Mouse (Mus musculus): ENCODE measurements at regions not wholly inside any gene's neighbourhood (a gene's known extent, or its start where the extent isn't known, plus 50 kb on each side); places are given as distances from the start of the nearest gene placed in this dataset.
"Not testable (repeated sequence)": the region's sequence is repeated elsewhere in the genome, so short reads cannot be mapped to it uniquely, and the experiment has no call there.

DNA sequence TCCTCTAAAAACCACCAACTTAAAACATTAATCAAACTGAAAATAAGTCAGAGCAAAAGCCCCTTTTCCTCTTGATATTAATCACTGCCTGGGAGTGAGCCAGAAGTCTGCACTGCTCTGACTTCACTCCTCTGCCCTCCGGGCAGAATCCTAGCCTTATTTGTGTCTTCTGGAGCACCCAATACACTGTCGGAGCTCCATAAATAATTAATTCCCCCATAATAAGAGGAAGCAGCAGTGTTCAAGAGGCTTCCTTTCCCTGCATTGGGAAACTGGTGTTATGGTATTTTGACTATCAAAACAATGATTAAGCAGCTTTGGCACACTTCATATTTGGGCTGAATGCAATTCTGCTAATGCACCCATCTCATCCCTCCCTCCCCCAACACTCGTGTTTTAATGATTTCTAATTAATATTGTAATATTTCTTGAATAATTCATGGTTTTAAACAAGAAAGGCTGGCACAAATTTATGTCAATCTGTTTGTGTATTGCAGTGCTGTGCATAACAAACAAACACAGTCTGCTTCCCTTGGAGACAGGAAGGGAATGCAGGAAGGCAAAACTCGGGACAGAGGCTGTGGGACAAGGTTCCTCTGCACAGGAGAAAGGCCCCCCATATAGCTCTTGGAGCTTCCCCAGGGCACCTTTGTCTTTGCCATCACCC is 523.5 kb upstream of the Stxbp6 start:
- DNase-seq (ENCODE audit: low read depth, low spot score): no peak

- no peak for DNase-seq (ENCODE audit: low read depth, low spot score)
These were observed 520.2 kb upstream of the Stxbp6 start for GRCm38 (mm10) chr12:45594689-45595088.

- DNase-seq (ENCODE audit: low read depth, low spot score): peak; percentile 71
These were observed 515.7 kb upstream of the Stxbp6 start for GRCm38 (mm10) chr12:45590191-45590590.

- DNase-seq (ENCODE audit: low read depth, low spot score): no peak
These were observed 511.3 kb upstream of the Stxbp6 start for GRCm38 (mm10) chr12:45585763-45586162.

- no peak for DNase-seq (ENCODE audit: low read depth, low spot score)
These were observed 489.0 kb upstream of the Stxbp6 start for GRCm38 (mm10) chr12:45563325-45564030.

- no peak for DNase-seq (ENCODE audit: low read depth, low spot score)
These were observed 488.2 kb upstream of the Stxbp6 start for GRCm38 (mm10) chr12:45562637-45563220.

GRCm38 (mm10) chr12:45561889-45562288 is 487.4 kb upstream of the Stxbp6 start:
- DNase-seq (ENCODE audit: low read depth, low spot score): no peak

DNA sequence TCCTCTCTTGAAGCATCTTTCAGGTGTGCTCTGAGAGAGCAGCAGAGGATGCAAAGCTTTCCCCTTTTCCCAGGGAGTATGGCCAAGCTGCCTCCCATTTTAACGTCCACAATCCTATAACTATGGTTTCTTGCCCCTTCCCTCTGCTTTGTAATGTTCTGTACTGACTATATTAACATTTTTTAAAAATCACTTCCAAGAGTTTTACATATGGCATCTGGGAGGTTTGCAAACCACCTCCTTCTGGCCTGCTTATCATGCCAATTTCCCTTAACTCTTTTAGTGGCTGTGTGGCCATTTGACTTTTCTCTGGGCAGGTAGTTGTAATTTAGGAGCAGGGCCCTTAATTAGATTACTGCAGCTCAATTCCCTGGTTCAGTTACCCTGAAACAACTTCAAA is 486.9 kb upstream of the Stxbp6 start:
- no peak for DNase-seq (ENCODE audit: low read depth, low spot score)

GRCm38 (mm10) chr12:45549906-45550305 is 475.4 kb upstream of the Stxbp6 start:
- not testable (repeated sequence) for DNase-seq (ENCODE audit: low read depth, low spot score)

DNA sequence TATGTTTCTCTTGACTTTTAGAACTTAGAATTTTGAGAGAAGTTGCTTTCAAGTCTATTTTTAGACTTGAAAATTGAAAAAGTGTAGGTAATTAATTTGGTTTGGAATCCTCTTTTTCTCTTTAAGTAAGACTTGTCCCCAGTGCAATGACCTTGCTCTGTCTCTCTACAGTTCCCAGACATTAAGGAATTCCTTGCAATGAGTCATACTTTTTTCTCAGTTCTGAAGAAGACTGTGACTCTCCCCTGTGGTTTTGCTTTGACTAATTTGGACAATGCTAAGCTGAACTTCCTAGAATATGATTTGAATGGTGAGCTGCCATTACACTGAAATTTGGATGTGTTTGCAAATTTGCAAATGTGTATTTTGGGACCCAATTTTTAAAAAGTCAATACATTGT is 445.0 kb upstream of the Stxbp6 start:
- no peak for DNase-seq (ENCODE audit: low read depth, low spot score)

DNA sequence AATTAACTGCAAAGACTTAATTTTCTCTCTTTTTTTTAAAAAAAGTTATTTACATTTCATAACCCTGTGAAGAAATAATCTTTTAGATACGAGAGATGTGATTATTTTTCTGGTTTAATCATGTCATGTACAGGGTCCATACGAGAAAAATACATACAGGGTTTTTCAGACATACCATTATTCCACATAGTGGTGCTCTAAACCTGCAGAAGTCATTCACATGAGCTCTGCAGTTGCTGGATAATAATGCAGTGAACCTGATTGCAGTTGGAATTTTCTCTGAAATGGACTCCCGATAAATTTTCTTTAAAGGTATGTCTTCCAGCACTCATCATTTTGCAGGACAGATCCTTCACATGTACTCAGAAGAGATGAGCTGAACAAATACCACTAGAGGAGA is 439.9 kb upstream of the Stxbp6 start:
- no peak for DNase-seq (ENCODE audit: low read depth, low spot score)

GRCm38 (mm10) chr12:45507400-45507982 is 433.0 kb upstream of the Stxbp6 start:
- no peak for DNase-seq (ENCODE audit: low read depth, low spot score)

DNA sequence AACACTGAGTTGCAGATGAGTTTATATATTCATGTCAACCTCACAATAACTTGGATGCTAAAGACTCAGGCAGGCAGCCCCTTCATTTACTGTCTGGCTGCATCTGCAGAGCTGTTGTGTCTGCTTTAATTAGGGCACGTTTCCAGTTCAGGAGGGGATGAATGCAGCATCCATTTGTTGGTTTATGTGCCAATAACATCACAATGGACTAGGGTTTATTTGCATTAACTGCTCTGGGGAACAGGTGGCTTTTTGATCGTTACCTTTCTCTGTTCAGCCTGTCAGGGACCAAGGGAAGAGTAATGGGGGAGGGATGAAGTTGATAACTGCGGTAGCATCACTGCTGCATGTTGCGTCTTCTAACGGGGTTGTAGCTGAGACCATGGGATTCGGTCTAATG is 425.3 kb upstream of the Stxbp6 start:
- DNase-seq (ENCODE audit: low read depth, low spot score): no peak

GRCm38 (mm10) chr12:45498230-45498629 is 423.7 kb upstream of the Stxbp6 start:
- no peak for DNase-seq (ENCODE audit: low read depth, low spot score)

GRCm38 (mm10) chr12:45489029-45489428 is 414.5 kb upstream of the Stxbp6 start:
- peak; percentile 56 for DNase-seq (ENCODE audit: low read depth, low spot score)

- no peak for DNase-seq (ENCODE audit: low read depth, low spot score)
These were observed 402.4 kb upstream of the Stxbp6 start for GRCm38 (mm10) chr12:45476881-45477280.

DNA sequence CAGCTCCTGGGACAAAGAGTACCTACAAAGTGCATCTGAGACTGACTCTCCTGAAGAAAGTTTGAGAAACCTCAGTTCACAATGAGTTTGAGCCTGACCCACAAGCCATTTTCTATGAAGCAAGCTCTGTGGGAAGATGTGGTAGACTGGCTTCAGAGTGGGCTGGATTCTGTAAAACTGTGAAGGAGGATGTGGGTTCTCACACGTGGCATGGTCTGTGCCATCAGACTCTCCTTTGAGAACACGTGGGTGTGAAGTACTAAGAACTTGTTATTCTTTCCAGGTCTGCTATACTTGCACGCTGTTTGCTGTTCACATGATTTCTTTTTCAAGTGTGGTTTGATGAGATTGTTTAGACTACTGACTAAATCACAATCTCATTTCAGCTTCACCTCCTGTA is 393.6 kb upstream of the Stxbp6 start:
- DNase-seq (ENCODE audit: low read depth, low spot score): no peak

DNA sequence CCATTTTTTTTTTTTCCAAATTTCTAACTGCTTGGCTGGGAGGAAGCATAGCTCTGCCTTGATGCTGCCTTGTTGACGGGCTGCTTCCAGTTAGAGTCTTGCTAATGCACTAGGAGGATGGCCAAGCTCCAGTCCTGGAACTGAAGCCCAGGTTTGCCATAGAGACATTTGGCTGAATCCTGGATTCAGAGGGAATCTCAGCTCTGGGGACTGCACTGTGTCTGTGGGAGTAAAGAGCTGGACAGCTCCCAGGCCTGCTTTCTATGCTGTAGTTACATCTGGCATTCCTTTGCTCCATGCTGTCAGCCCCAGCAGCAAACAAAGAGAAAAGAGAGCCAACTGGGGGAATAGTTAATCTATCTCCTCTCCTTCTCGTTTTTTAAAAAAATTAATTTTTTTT is 392.5 kb upstream of the Stxbp6 start:
- no peak for DNase-seq (ENCODE audit: low read depth, low spot score)

- no peak for DNase-seq (ENCODE audit: low read depth, low spot score)
These were observed 391.6 kb upstream of the Stxbp6 start for GRCm38 (mm10) chr12:45466066-45466465.

- no peak for DNase-seq (ENCODE audit: low read depth, low spot score)
These were observed 390.4 kb upstream of the Stxbp6 start for GRCm38 (mm10) chr12:45464952-45465351.

- DNase-seq (ENCODE audit: low read depth, low spot score): not testable (repeated sequence)
These were observed 384.2 kb upstream of the Stxbp6 start for GRCm38 (mm10) chr12:45458746-45459145.

- peak; percentile 57 for DNase-seq (ENCODE audit: low read depth, low spot score)
These were observed 369.1 kb upstream of the Stxbp6 start for GRCm38 (mm10) chr12:45443512-45444190.

All from A20 (cell line).